Mouse (Mus musculus): ENCODE data around the gene Cd276.

The Cd276 gene

DNA sequence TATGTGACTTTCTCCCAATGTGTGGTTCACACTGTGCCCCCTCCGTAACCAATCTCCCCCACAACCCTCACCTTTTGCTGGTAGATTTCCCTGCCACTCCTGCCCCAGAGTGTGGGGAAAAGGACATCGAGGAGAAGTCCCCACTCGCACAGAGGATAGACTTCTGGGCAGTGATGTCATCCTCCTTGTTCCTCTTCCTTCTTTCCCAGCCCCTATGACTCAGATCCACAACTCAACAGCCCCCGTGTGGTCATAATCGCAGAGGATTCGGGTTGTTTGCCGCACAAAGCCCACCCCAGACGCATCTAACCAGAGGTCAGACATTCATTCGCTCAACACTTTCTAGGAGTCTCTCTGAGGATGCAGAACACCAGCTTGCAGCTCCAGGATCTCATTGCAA is 3.2 kb downstream of the Cd276 start:
- no peak for DNase-seq (ENCODE audit: low read depth, low spot score)

DNA sequence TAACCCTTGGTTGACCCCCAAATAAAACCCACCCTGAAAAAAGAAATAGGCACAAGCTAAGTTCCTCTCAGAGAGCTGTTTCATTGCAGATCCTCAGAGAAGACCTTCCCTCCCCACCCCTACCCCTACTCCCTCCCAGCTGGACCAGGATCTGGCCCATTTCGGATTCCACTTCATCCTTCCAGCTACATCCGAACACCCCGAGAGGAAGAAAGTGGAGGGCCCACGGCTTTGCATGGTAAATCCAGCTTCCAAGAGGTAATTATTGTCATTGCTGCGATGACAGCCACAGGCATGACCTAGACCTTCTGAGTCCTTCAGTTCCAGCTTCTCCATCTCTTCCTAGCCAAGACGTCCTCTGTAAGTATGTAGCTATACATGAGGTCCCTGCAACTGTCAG is 4.3 kb downstream of the Cd276 start:
- DNase-seq (ENCODE audit: low read depth, low spot score): no peak

DNA sequence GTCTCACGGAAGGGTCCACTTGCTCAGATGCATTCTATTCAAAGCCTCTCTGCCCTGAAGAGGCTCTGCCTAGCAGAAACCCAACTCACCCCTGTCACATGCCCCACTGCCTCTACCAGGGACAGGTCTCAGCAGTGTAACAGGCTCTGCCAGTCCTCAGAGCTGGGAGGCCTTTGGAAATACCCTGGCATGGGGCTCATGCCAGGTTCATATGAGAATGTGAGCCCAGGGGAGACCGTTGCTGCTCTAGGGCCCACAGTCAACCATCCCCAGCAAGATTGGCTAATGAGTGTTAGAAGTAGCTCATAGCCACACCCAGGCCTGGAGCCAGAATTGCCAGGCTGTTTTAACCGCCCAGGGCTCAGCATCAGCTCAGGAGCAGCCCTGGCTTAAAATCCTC is 5.5 kb downstream of the Cd276 start:
- DNase-seq (ENCODE audit: low read depth, low spot score): no peak

DNA sequence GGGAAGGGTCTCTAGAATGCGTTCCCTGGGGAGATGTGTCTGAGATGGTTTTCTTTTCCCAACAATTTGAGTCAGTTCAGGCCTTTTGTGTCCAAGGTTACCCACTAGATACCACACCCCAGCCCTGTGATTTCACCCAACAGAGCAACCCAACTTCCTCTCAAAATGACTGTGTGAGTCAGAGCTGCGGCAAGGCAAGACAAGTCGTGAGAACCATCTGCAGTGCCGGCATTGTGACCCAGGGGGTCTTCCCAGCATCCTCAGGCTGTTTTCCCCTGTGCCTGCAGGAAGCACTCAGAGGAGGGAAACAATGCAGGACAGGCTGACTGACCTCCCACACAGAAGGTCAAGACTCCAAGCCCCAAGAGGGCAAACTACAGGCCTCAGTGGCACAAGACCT is 6.3 kb downstream of the Cd276 start:
- no peak for DNase-seq (ENCODE audit: low read depth, low spot score)

DNA sequence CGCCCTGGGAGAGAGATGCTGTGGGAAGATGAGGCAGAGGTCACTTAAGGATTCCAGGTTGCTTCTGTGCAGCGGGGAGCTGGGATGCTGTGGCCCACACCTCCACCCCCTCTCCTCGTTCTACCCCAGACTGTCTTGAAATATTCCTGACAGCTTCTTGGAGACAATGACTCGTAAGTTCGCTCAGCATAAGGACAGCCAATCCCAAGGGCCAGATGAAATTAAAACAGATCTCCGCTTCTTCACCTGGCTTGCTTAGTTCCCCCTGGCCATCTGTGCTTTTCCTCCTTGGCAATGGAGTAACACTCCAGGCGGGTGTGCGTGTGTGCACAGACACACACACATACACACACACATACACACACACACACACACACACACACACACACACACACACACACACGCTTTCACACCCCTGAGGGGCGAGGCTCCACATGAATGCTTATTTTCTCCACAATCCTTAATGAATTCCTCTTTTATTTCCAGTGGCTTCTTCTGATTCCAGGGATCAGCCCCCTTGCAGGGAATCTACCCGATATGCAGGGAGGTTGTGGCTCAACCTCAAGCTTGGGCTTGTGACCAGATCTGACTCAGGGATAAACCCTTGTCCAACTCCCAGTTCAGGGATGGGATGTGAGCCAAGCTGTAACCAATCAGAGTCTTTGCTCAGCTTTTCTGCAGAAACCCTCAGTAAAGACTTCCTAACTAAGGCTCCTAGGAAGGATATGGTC is 8.4 kb downstream of the Cd276 start:
- DNase-seq (ENCODE audit: low read depth, low spot score): no peak

DNA sequence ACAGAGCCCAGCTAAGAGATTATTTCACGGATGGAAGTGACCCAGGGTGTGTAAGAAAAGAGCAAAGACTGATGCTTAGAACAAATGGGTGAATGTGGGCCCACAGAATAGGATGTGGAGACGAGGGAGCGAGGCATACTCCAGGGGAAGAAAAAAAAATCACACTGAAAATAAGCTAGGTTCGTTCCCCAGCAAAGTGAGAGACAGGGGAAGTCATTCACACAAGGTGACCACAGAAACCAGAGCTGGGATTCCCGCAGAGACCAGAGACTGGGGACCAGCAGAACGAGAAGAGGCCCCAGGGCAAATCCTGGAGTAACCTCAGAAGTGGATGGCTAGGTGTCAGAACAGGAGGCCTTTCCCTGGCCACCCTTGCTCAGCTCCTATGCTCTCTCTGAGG is 9.8 kb downstream of the Cd276 start:
- DNase-seq (ENCODE audit: low read depth, low spot score): no peak

DNA sequence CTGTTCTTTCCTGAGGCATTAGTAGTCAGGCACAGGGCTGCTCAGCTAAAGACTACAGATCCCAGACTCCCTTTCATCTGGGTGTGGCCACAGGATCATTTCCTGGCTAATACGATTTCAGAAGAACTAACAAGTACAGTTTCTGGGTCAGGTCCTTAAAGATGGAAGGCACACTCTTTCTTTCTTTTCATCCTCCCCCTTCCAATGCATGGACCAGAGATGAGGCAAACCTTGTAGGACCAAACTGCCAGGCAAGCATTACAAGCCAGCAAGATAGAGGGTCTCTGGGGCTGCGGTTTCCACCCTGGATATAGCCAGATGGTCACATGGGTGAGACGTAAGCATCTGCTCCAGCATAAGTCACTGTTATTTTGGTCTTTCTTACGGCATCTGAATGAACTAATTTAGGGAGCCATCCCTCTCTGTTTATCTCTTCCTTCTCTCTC is 10.3 kb downstream of the Cd276 start:
- no peak for DNase-seq (ENCODE audit: low read depth, low spot score)

DNA sequence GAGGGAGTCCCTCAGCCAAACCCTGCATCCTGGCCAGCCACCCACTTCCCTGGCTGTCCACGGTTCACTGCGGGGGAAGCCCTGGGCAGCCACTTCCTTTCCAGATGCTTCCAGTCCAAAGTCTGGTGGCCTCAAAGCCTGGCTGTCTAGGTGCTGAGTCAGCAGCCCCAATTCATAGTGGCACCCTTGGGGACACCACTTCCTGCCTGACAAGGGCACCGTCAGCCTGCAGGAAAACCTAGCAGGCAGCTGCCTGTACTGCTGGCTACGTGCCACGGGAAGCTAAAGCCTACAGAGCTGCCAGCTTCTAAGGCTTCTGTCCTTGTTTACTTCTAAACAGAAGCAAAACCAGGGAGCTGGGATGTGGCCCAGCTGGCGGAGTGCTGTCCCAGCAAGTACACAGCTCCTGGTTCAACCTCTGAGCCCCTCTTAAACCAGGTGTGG is 13.3 kb downstream of the Cd276 start:
- DNase-seq (ENCODE audit: low read depth, low spot score): peak; percentile 49

DNA sequence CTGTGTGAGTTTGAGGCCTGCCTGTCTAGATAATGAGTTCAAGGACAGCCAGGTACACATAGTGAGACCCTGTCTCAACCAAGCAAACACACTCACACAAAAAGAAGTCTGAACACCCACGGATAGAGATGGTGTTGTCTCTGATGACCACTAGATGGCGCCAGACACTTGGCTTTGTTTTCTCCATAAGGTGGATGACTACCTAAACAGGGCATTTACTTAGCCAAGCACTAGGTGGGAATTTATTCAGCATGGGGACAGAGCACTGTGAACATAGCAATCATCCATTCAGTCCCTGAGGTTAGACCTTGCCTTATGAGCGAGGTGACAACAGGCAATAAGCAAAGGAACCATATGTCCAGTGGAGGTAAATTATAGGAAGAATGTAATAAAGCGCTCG is 15.4 kb downstream of the Cd276 start:
- DNase-seq (ENCODE audit: low read depth, low spot score): peak; percentile 78

DNA sequence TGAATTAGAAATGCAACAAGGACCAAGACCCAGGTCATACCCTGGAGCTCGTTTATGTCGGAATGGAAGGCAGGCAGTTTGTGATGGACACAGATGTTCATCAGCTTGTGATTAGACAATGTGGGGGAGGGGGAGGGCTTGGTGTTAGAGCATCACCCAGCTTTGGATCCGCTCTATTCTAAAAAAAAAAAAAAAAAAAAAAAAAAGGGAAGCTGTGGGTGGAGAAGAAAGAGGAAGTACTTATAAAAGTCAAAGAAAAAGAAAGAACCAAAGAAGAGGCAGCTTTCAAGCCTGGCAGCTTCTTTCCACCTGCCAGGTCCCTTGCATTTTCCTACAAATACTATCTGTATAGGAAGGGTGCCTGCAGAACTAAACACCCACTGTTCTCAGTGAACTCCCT is 17.5 kb downstream of the Cd276 start:
- no peak for DNase-seq (ENCODE audit: low read depth, low spot score)

DNA sequence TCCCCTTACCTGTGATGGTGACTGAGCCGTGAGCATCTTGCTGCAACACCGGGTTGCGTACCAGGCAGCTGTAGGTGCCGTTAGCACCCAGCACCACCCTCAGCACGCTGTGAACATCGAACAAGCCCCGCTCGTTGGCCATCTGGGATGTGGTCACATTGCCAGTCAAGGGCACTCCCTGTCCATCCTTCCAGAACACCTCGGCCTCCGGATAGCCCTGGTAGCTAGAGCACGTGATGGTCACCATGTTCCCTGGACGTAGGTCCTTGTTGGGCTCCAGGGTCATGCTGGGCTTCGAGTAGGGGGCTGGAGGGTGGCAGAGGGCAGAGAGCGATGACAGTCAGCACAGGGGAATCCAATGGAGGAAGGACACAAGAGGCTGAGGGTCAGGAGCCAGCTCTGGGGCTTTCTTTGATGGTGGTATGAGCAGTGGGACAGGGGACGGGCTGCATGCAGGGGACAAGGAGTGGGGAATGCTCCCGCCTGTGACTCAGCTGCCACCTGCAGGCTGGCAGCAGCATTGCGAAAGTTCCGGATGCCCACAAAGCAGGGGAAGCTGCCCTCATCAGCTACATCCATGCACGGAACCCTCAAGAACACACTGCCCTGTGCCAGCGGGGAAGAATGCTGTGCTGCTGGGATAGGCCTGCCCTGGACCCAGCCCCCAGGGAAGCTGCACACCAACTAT is 19.6 kb downstream of the Cd276 start:
- peak; percentile 49 for DNase-seq (ENCODE audit: low read depth, low spot score)

DNA sequence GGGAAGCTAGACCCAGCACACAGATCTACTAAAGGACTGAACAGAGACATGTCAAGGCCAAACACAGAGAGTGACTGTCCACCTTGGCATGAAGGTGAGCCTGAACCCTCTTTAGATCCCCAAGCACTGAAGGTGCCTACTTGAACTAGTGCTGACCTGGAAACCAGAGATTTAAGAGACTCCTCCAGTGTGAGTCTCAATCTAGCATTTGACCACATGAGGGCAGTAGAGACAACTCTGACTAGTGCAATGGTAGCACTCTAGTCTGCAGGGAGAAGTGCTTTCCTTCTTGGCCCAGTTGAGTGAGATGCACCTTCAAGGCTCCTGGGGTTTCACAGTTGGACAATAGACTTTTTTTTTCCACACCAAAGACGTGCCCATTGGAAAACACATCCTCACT is 20.5 kb downstream of the Cd276 start:
- peak; percentile 69 for DNase-seq (ENCODE audit: low read depth, low spot score)

DNA sequence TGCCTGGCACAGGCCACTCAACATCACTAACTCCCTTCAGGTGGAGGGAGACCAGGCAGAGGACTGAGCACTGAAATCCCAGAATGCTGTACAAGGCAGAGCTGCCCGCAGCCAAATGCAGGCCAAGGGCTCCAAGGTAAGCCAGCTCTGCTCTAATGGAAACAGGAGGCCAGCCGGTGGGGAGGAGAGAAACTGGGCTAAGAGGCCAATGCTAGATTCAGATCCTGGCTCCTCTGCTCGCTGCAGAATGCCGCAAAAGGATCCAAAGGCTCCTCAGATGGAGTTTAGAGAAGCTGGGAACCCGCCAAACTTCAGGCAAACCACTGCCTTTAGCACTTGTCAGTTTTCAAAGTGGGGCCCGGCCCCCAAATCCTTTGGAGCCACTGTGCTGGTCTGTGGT is 21.9 kb downstream of the Cd276 start:
- DNase-seq (ENCODE audit: low read depth, low spot score): no peak

DNA sequence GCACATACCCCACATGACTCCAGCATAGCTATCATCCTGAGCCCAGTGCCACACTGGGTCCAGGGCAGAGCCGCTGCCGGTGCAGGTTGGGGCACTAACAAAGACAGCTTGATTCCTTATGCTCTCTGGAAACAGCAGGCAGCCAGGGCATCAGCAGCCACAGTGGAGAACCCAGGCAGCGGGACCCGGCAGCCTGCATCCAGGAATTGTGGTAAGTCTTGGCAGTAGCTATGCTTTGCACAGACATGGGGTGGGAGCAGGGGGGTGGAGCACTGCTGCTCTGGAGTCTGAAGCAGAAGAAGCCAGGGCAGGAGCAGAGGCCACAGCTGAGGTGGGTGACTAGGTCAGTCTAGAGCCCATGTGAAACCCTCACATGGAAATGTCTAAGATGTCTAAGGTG is 23.0 kb downstream of the Cd276 start:
- no peak for DNase-seq (ENCODE audit: low read depth, low spot score)

DNA sequence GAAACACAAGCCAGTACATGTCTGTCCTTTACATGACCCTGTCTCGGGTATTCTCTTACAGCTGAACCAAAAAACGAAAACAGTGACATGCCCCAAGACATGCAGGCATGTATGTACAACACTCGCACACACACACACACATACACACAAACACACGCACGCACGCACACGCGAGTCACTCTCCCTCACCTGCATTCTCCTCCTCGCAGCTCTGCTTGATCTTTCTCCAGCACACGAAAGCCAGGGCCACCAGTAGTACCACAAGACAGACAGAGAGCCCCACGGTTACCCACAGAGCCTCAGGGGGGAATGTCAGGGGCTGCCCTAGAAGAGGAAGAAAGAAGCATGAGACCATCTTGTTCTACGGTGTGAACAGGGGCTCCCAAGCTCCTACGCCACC is 24.8 kb downstream of the Cd276 start:
- no peak for DNase-seq (ENCODE audit: low read depth, low spot score)

DNA sequence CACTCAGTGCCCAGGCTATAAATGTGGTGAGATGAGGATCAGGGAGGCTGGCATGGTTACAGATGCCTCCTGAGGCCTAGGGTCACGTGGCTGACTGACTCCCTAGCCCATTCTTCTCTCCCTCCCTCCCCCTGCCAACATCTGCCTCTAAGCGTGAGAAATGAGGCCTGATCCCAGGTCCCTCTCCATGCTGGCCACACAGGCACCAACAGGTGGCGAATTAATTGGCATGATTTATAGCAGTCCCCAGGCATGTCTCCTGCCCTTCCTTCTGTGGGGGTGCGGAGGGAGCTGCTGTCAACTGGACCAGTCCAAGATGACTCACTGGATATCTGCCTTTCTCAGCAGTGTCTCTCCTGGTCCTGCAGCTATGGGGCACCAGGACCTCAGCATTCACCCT is 27.4 kb downstream of the Cd276 start:
- peak; percentile 56 for DNase-seq (ENCODE audit: low read depth, low spot score)

DNA sequence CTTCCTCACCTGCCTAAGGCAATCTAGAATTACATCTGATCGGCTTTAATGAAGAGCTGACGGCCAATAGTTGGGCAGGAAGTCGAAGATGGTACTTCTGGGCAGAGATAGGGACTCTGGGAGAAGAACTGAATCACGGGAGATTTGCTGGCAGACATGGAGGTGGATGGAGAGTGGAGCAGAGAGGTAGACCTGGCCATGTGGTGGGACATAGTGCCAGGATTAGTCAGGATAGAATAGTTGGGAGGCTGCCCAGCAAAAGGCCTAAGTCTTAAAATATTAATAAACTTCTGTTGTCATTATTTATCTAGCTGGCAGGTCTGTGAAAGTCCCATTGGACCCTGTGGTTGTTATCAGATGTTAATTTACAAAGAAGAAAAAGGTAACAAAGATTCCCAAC is 30.1 kb downstream of the Cd276 start:
- DNase-seq (ENCODE audit: low read depth, low spot score): no peak

DNA sequence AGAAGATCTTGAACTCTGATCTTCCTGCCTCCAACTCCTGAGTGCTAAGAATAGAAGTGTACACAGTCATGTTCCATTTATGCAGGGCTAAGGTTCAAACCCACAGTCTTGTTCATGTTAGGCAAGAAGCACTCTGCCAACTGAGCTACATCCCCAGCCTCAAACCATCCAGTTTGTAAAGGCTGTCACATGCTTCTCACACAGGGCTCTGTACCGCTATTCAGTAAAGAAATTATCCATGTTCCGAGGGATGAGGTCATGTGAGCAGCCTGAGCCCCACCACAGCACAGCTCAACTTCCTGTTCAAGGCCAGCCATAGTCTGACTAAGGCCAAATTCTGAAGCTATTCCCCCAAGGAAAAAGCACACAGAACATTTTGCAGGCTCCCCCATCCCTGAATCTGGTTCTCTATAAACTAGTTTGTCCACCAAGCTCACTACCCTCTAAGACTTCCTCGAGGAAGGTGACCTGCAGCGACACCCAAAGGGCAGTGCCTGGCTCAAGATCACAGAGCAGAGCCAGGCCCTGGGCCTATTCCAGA is 33.3 kb downstream of the Cd276 start:
- no peak for DNase-seq (ENCODE audit: low read depth, low spot score)

DNA sequence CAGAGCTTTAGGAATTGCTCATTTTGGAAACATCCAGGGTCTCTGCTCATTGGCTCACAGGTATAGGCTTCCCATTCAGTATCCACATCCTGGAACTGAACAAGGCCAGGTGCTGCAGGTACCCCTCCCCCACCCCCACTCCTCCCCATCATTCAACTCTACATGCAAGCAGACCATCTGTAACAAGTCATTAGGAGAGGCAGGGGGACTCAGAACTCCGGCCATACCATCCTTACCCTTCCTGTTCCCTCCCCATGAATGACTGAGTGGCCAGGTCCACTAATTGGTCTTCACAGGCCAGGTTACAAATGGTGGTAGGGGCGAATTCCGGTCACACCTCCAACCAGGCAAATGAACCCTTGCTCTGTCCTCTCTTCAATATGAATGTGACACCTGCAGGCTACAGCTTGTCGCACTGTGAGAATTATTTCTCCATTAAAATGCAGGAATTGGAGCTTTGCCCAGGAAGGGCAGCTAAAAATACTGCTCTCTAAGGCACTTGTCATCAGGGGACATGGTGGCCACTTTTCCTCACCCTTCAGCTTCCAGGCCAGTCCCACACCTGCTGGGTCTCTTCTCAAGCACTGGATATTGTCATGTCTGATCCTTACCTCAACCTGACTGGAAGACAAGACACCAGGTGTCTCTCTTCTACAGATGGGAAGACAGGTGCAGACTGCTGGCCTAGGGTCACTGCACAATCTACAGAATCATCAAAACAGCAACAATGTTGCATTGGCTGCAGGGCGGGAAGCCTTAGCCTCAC is 34.2 kb downstream of the Cd276 start:
- no peak for DNase-seq (ENCODE audit: low read depth, low spot score)

DNA sequence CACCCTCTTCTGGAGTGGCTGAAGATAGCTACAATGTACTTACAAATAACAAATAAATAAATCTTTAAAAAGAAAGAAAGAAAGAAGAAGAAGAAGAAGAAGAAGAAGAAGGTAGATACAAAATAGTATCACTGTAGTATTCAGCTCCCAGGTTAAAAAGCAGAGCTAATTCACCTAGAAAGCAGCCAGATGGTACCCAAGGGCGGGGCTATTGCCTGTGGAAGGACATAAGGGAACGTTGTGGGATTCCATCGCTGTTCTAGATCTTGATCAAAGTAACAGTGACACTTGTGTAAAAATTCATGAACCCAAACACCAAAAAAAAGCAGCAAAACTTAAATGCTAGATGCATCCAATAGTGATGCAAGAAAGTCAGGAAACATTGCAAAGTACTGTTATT is 35.3 kb downstream of the Cd276 start:
- DNase-seq (ENCODE audit: low read depth, low spot score): no peak

DNA sequence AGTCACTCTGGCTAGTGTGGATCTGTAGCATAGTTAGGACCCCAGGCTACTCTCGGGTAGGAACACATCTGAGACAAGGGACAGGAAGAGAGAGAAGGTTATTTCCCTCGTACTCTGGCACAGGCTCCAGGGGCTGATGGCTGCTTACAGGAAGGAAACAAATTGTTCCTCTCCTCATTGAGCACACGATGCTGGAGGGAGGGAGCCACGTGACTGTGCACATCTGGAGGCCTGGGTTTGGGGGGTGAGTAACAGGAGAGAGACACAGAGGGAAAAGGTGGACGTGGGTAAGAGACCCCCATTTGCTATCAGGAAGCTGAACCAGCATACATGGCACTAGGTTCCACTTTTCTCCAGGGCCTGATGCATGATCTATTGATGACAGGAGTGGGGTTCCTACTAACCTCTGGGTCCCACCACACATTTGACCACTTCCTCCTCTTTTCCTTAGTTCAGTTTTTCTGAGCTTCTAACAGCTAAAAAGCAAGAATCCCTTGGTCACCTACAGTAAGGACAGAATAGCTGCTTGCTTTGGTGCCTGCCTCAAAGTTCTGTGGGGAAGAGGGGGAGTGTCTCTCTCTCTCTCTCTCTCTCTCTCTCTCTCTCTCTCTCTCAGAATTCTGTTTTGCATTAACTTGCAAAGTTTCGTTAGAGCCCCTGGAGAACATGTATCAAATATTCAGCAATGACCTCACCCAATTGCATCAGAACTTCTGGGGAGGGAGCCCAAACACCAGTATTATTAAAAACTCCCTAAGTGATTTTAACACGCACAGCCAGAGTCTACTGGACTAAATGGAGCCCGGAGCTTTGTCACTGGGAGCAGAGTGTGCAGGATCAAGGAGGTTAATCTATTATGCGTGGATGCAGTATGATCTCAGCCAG is 37.1 kb downstream of the Cd276 start:
- DNase-seq (ENCODE audit: low read depth, low spot score): no peak
